Mouse (Mus musculus) brain, embryonic 14.5 days (tissue): ENCODE measurements around the gene Pik3ap1. TPM values are rescaled to one million over a fixed set of nuclear protein-coding genes. Genes with fewer than 3 reads are reported as not detected.

Source experiments
- DNase-seq: peaks from one replicate; pipeline ENCODE4 v3.0.0-alpha.2; 2011; ENCODE audit warnings: low read depth
- CTCF ChIP-seq: fragments of 200-500 bp; IDR thresholded peaks from 2 replicates; pipeline ENCODE4 v1.5.1; 2012; ENCODE audit warnings: inconsistent platforms, mild to moderate bottlenecking, moderate library complexity, borderline replicate concordance; ENCODE audit not compliant: insufficient read depth, insufficient read length; ENCODE audit errors: extremely low read depth
- POLR2A ChIP-seq: fragments of 200-500 bp; IDR thresholded peaks from 2 replicates; pipeline ENCODE4 v1.6.1; 2012; ENCODE audit warnings: mild to moderate bottlenecking, inconsistent platforms, borderline replicate concordance; ENCODE audit not compliant: poor library complexity, insufficient read depth, insufficient read length, severe bottlenecking; ENCODE audit errors: extremely low read depth
- polyA plus RNA-seq: library from polyadenylated mRNA; depleted of rRNA; stranded (reverse); fragments of >200 nt; gene quantifications from 2 replicates; pipeline ENCODE4 v1.2.3, GENCODE M21; 2012; rRNA removed

The Pik3ap1 gene
- polyA plus RNA-seq, 1 experiment: 1.6 TPM

DNA sequence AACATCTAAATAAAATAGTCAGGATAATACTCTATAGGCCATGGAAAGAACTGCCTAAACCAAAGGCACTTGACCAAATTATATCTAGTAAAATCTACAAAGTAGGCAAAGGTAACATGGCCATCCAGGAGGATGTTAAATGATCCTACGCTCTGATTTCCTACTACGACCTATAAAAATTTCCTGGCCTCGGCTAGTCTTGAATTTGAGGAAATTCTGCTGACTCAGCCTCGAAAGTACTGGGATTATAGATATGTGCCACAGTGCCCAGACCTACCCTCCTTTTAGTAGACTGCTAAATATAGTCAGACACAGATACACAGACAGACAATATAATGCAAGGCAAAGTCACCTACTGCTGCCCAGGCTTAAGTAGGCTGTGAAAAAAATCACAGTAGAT is 151.2 kb downstream of the Pik3ap1 start:
- TF ChIP-seq POLR2A: no peak
- TF ChIP-seq CTCF: no peak

More for the DNA sequence above, 151.2 kb downstream of the Pik3ap1 start:
- no peak for DNase-seq

Other genes starting within 250 kb of the Pik3ap1 start
- 1.7 and 1.8 TPM in 2 replicates for gene Tll2, start 178.3 kb downstream of the Pik3ap1 start, polyA plus RNA-seq
- 95.4 and 105 TPM in 2 replicates for gene Tm9sf3, start 121.1 kb downstream of the Pik3ap1 start, polyA plus RNA-seq
- gene Lcor, start 97.5 kb upstream of the Pik3ap1 start, polyA plus RNA-seq: 7.1 and 10.3 TPM in 2 replicates
- 1.8 and 3.2 TPM in 2 replicates for gene Gm340, start 197.3 kb upstream of the Pik3ap1 start, polyA plus RNA-seq